Mouse (Mus musculus): ENCODE results near the gene Ddr1. TPM values are rescaled to one million over a fixed set of nuclear protein-coding genes. Genes with fewer than 3 reads are reported as not detected.

Ddr1 gene
- polyA plus RNA-seq (2015; fragmentation: Nextera tagmentation; extraction: Ambion mirVana): 109 and 125 TPM in 2 replicates

GRCm38 (mm10) chr17:35704621-35705464 lies at the start of gene Ddr1:
Ddr1 (minus strand) TSS chr17:35704621.
- no peak for ATAC-seq (replicated peaks; ENCODE audit: insufficient number of reproducible peaks, insufficient read depth, low FRiP score, low read depth)
- H3K36me3 ChIP-seq: no peaks in the 10 kb centered on the region
- peaks cover 56% of the 10 kb centered on the region for H3K4me1 ChIP-seq (replicated peaks)
- no peaks in the 10 kb centered on the region for H3K9me3 ChIP-seq (replicated peaks)
- peak within 1 kb of the TSS; percentile 51 for H3K4me3 ChIP-seq
- peak within 1 kb of the TSS; percentile 61 for H3K9ac ChIP-seq
- peak within 1 kb of the TSS; percentile 71 for H3K4me2 ChIP-seq
- 11% methylated on average over 19 of the region's 19 CpGs for WGBS
- H3K27me3 ChIP-seq: no peaks in the 10 kb centered on the region
- peak within 1 kb of the TSS; percentile 89 for H3K27ac ChIP-seq

GRCm38 (mm10) chr17:35753668-35754067 lies 49.2 kb upstream of the Ddr1 start:
- no peak overlapping the region for H3K27ac ChIP-seq
- no peaks in the 10 kb centered on the region for H3K27me3 ChIP-seq
- no peaks in the 10 kb centered on the region for H3K36me3 ChIP-seq
- no peak overlapping the region for H3K4me3 ChIP-seq
- H3K9me3 ChIP-seq (replicated peaks): no peaks in the 10 kb centered on the region
- WGBS: 97% methylated on average over 7 of the region's 7 CpGs
- no peak overlapping the region for H3K9ac ChIP-seq
- no peak overlapping the region for H3K4me2 ChIP-seq
- ATAC-seq (replicated peaks; ENCODE audit: insufficient number of reproducible peaks, insufficient read depth, low FRiP score, low read depth): no peak
- peaks cover 16% of the 10 kb centered on the region for H3K4me1 ChIP-seq (replicated peaks)

GRCm38 (mm10) chr17:35752221-35752811 lies 47.9 kb upstream of the Ddr1 start:
- H3K36me3 ChIP-seq: no peaks in the 10 kb centered on the region
- no peaks in the 10 kb centered on the region for H3K9me3 ChIP-seq (replicated peaks)
- no peak overlapping the region for H3K4me2 ChIP-seq
- H3K4me3 ChIP-seq: no peak overlapping the region
- no peaks in the 10 kb centered on the region for H3K27me3 ChIP-seq
- no peak overlapping the region for H3K9ac ChIP-seq
- 0 out of 2 replicates have a peak, but pooled peaks have one; percentile 10 for ATAC-seq (replicated peaks; ENCODE audit: insufficient number of reproducible peaks, insufficient read depth, low FRiP score, low read depth)
- no peak overlapping the region for H3K27ac ChIP-seq
- H3K4me1 ChIP-seq (replicated peaks): peaks cover 13% of the 10 kb centered on the region; the same call in 1 of the 2 replicates
- WGBS: 48% methylated on average over 7 of the region's 7 CpGs

- no peak overlapping the region for H3K4me3 ChIP-seq
- H3K27ac ChIP-seq: no peak overlapping the region
- H3K4me1 ChIP-seq (replicated peaks): peaks cover 13% of the 10 kb centered on the region; the same call in 1 of the 2 replicates
- ATAC-seq (replicated peaks; ENCODE audit: insufficient number of reproducible peaks, insufficient read depth, low FRiP score, low read depth): 0 out of 2 replicates have a peak, but pooled peaks have one; percentile 35
- H3K9me3 ChIP-seq (replicated peaks): no peaks in the 10 kb centered on the region
- no peak overlapping the region for H3K4me2 ChIP-seq
- no peaks in the 10 kb centered on the region for H3K27me3 ChIP-seq
- no peaks in the 10 kb centered on the region for H3K36me3 ChIP-seq
- WGBS: 29% methylated on average over 10 of the region's 10 CpGs
- H3K9ac ChIP-seq: no peak overlapping the region
Observed at GRCm38 (mm10) chr17:35749685-35750084, 45.3 kb upstream of the Ddr1 start.

GRCm38 (mm10) chr17:35744361-35744760 lies 39.9 kb upstream of the Ddr1 start:
- ATAC-seq (replicated peaks; ENCODE audit: insufficient number of reproducible peaks, insufficient read depth, low FRiP score, low read depth): no peak

GRCm38 (mm10) chr17:35742948-35743347 lies 38.5 kb upstream of the Ddr1 start:
- Histone ChIP-seq H3K9ac (no peak overlapping the region), H3K4me2 (no peak overlapping the region), H3K4me1 (replicated peaks) (0 out of 2 replicates have a peak, but pooled peaks cover 4% of the 10 kb centered on the region), H3K27ac (no peak overlapping the region), H3K27me3 (no peaks in the 10 kb centered on the region), H3K4me3 (no peak overlapping the region), H3K36me3 (no peaks in the 10 kb centered on the region), H3K9me3 (replicated peaks) (no peaks in the 10 kb centered on the region)
- 65% methylated on average over 3 of the region's 3 CpGs for WGBS
- ATAC-seq (replicated peaks; ENCODE audit: insufficient number of reproducible peaks, insufficient read depth, low FRiP score, low read depth): no peak

More at GRCm38 (mm10) chr17:35744361-35744760, 39.9 kb upstream of the Ddr1 start:
- Histone ChIP-seq H3K36me3 (no peaks in the 10 kb centered on the region), H3K4me3 (no peak overlapping the region), H3K4me2 (no peak overlapping the region), H3K9me3 (replicated peaks) (no peaks in the 10 kb centered on the region), H3K27me3 (no peaks in the 10 kb centered on the region), H3K9ac (no peak overlapping the region), H3K27ac (no peak overlapping the region), H3K4me1 (replicated peaks) (peaks cover 4% of the 10 kb centered on the region; the same call in 1 of the 2 replicates)
- WGBS: 90% methylated on average over 2 of the region's 2 CpGs

- WGBS: 71% methylated on average over 9 of the region's 9 CpGs
- H3K27ac ChIP-seq: no peak overlapping the region
- no peak overlapping the region for H3K4me2 ChIP-seq
- H3K4me1 ChIP-seq (replicated peaks): peaks cover 6% of the 10 kb centered on the region; the same call in 1 of the 2 replicates
- no peak for ATAC-seq (replicated peaks; ENCODE audit: insufficient number of reproducible peaks, insufficient read depth, low FRiP score, low read depth)
- H3K4me3 ChIP-seq: no peak overlapping the region
- no peaks in the 10 kb centered on the region for H3K36me3 ChIP-seq
- H3K9me3 ChIP-seq (replicated peaks): no peaks in the 10 kb centered on the region
- 0 out of 2 replicates have a peak, but pooled peaks cover 2% of the 10 kb centered on the region for H3K27me3 ChIP-seq
- no peak overlapping the region for H3K9ac ChIP-seq
Observed at GRCm38 (mm10) chr17:35741589-35742226, 37.3 kb upstream of the Ddr1 start.

- Histone ChIP-seq H3K9ac (no peak overlapping the region), H3K4me1 (replicated peaks) (peaks cover 15% of the 10 kb centered on the region), H3K4me2 (no peak overlapping the region), H3K27ac (no peak overlapping the region), H3K27me3 (0 out of 2 replicates have a peak, but pooled peaks cover 2% of the 10 kb centered on the region), H3K9me3 (replicated peaks) (no peaks in the 10 kb centered on the region), H3K36me3 (no peaks in the 10 kb centered on the region), H3K4me3 (no peak overlapping the region)
- WGBS: 67% methylated on average over 5 of the region's 5 CpGs
- no peak for ATAC-seq (replicated peaks; ENCODE audit: insufficient number of reproducible peaks, insufficient read depth, low FRiP score, low read depth)
Observed at GRCm38 (mm10) chr17:35740276-35740880, 36.0 kb upstream of the Ddr1 start.

GRCm38 (mm10) chr17:35739675-35740074 lies 35.3 kb upstream of the Ddr1 start:
- H3K4me3 ChIP-seq: no peak overlapping the region
- H3K9ac ChIP-seq: 0 out of 2 replicates have a peak overlapping the region, but pooled peaks have one; percentile 7
- no peak overlapping the region for H3K27ac ChIP-seq
- 5% methylated on average over 6 of the region's 6 CpGs for WGBS
- peak overlapping the region; percentile 41; the same call in 1 of the 2 replicates for H3K4me2 ChIP-seq
- 0 out of 2 replicates have a peak, but pooled peaks cover 2% of the 10 kb centered on the region for H3K27me3 ChIP-seq
- no peaks in the 10 kb centered on the region for H3K36me3 ChIP-seq
- peaks cover 15% of the 10 kb centered on the region for H3K4me1 ChIP-seq (replicated peaks)
- no peak; the same call in 1 of the 2 replicates for ATAC-seq (replicated peaks; ENCODE audit: insufficient number of reproducible peaks, insufficient read depth, low FRiP score, low read depth)
- no peaks in the 10 kb centered on the region for H3K9me3 ChIP-seq (replicated peaks)

- 11% methylated on average over 12 of the region's 12 CpGs for WGBS
- Histone ChIP-seq H3K27me3 (0 out of 2 replicates have a peak, but pooled peaks cover 2% of the 10 kb centered on the region), H3K4me2 (peak overlapping the region; percentile 42), H3K36me3 (no peaks in the 10 kb centered on the region), H3K9me3 (replicated peaks) (no peaks in the 10 kb centered on the region), H3K4me1 (replicated peaks) (peaks cover 15% of the 10 kb centered on the region), H3K27ac (no peak overlapping the region), H3K9ac (no peak overlapping the region), H3K4me3 (no peak overlapping the region)
- 0 out of 2 replicates have a peak, but pooled peaks have one; percentile 50 for ATAC-seq (replicated peaks; ENCODE audit: insufficient number of reproducible peaks, insufficient read depth, low FRiP score, low read depth)
Observed at GRCm38 (mm10) chr17:35737743-35738142, 33.3 kb upstream of the Ddr1 start.

Measured in heart, embryonic 15.5 days (tissue).